16 mouse cellular contexts compared by ENCODE assay signal in genomic region chr19:41191724-41192123, GRCm38 (mm10). TPM values are rescaled to one million over a fixed set of nuclear protein-coding genes. Genes with fewer than 3 reads are reported as not detected.
DNase-seq lines count a peak whose midpoint lies in the region; ATAC-seq and TF ChIP-seq lines count a peak whose summit lies in the region.
"Had no signal": no experiment of that assay in that cellular context is flagged by ENCODE, and none has a peak within 500 bp of the region (broad histone marks: within the 10 kb centered on the region; RNA-seq: fewer than 3 reads in every experiment).

No protein-coding gene starts in this region.

- peak; percentile 59 for DNase-seq in kidney, postnatal 0 days (ENCODE audit: low spot score)
- no peak for DNase-seq in kidney, postnatal 36 days
- no peak for DNase-seq in stomach, postnatal 0 days (ENCODE audit: low spot score)
- peak; percentile 23 for DNase-seq in embryo, embryonic 9.5 days (ENCODE audit: extremely low spot score)
- no peak for DNase-seq in left cerebral cortex, postnatal 36 days (ENCODE audit: low spot score in 2 of 2)
- DNase-seq in ovary, adult 18-20 months (ENCODE audit: low spot score), result no peak
- DNase-seq: cerebellum, adult 11-12 months; kidney, postnatal 25 days; left cerebral cortex, postnatal 4 days; lung, postnatal 36 days had no signal

- H3K9me3 ChIP-seq in kidney, postnatal 0 days (replicated peaks; ENCODE audit: low read length), result no peaks in the 10 kb centered on the region
- no peaks in the 10 kb centered on the region for H3K9me3 ChIP-seq in stomach, embryonic 14.5 days (ENCODE audit: control insufficient read depth, low read depth, low read length)
- no peaks in the 10 kb centered on the region for H3K9me3 ChIP-seq in stomach, postnatal 0 days (ENCODE audit: control insufficient read depth, low read length)
- H3K9me3 ChIP-seq: embryonic facial prominence, embryonic 13.5 days; G1E; heart, embryonic 15.5 days had no signal

- no peak overlapping the region for H3K27ac ChIP-seq in kidney, postnatal 0 days
- H3K27ac ChIP-seq in stomach, embryonic 14.5 days (ENCODE audit: low read length), result no peak overlapping the region
- no peak overlapping the region for H3K27ac ChIP-seq in stomach, postnatal 0 days (replicated peaks)
- H3K27ac ChIP-seq: embryonic facial prominence, embryonic 13.5 days; heart, embryonic 15.5 days had no signal

- no peak for TF ChIP-seq POLR2A in myocyte (IDR thresholded peaks at IDR 0.05; ENCODE audit: insufficient read length, low read depth)

- H3K4me2 ChIP-seq in kidney, postnatal 0 days (ENCODE audit: low read length), result no peak overlapping the region
- no peak overlapping the region for H3K4me2 ChIP-seq in stomach, embryonic 14.5 days (replicated peaks; ENCODE audit: low read depth, low read length)
- no peak overlapping the region for H3K4me2 ChIP-seq in stomach, postnatal 0 days (replicated peaks; ENCODE audit: low read depth)
- H3K4me2 ChIP-seq in myocyte (ENCODE audit: low read depth), result no peak overlapping the region
- H3K4me2 ChIP-seq: embryonic facial prominence, embryonic 13.5 days; heart, embryonic 15.5 days had no signal

- no peak overlapping the region for H3ac ChIP-seq in myocyte (ENCODE audit: control insufficient read depth, insufficient read length)

- H3K4me3 ChIP-seq in kidney, postnatal 0 days (replicated peaks; ENCODE audit: low read depth, low read length), result no peak overlapping the region
- no peak overlapping the region for H3K4me3 ChIP-seq in stomach, embryonic 14.5 days (ENCODE audit: low read depth, low read length)
- H3K4me3 ChIP-seq in stomach, postnatal 0 days (ENCODE audit: low read depth, low read length), result no peak overlapping the region
- H3K4me3 ChIP-seq in myocyte, result no peak overlapping the region
- H3K4me3 ChIP-seq: embryonic facial prominence, embryonic 13.5 days; heart, embryonic 15.5 days had no signal

- peaks cover 6% of the 10 kb centered on the region; the same call in 1 of the 2 replicates for H3K4me1 ChIP-seq in kidney, postnatal 0 days (replicated peaks; ENCODE audit: insufficient read depth, low read length)
- H3K4me1 ChIP-seq in stomach, embryonic 14.5 days (ENCODE audit: control insufficient read depth, insufficient read depth, low read length), result no peaks in the 10 kb centered on the region
- H3K4me1 ChIP-seq in stomach, postnatal 0 days (replicated peaks; ENCODE audit: control insufficient read depth, insufficient read depth), result no peaks in the 10 kb centered on the region
- H3K4me1 ChIP-seq: embryonic facial prominence, embryonic 13.5 days; heart, embryonic 15.5 days had no signal

- ATAC-seq in kidney, postnatal 0 days (replicated peaks; ENCODE audit: low FRiP score, low read depth), result no peak; the same call in 1 of the 2 replicates
- ATAC-seq in stomach, embryonic 14.5 days (ENCODE audit: insufficient number of reproducible peaks, insufficient read depth, low FRiP score, low read depth), result 0 out of 2 replicates have a peak, but pooled peaks have one; percentile 14
- no peak for ATAC-seq in stomach, postnatal 0 days (ENCODE audit: low FRiP score, low TSS enrichment)

- H3K9ac ChIP-seq in kidney, postnatal 0 days (ENCODE audit: low read depth, low read length), result no peak overlapping the region
- no peak overlapping the region for H3K9ac ChIP-seq in stomach, embryonic 14.5 days (replicated peaks; ENCODE audit: low read depth, low read length)
- no peak overlapping the region for H3K9ac ChIP-seq in stomach, postnatal 0 days (ENCODE audit: low read length)
- H3K9ac ChIP-seq: embryonic facial prominence, embryonic 13.5 days; heart, embryonic 15.5 days had no signal

- H3K27me3 ChIP-seq in kidney, postnatal 0 days (ENCODE audit: insufficient read depth, low read length), result no peaks in the 10 kb centered on the region
- H3K27me3 ChIP-seq in stomach, embryonic 14.5 days (ENCODE audit: control insufficient read depth, insufficient read depth, low read length), result no peaks in the 10 kb centered on the region
- no peaks in the 10 kb centered on the region for H3K27me3 ChIP-seq in stomach, postnatal 0 days (ENCODE audit: control insufficient read depth, insufficient read depth, low read length)
- peaks cover 40% of the 10 kb centered on the region for H3K27me3 ChIP-seq in myocyte (ENCODE audit: control insufficient read depth, insufficient read depth, insufficient read length)
- H3K27me3 ChIP-seq: embryonic facial prominence, embryonic 13.5 days; heart, embryonic 15.5 days had no signal

- TF ChIP-seq EP300 in stomach, postnatal 0 days (optimal IDR thresholded peaks at IDR 0.05), result no peak

- TF ChIP-seq CTCF in kidney, postnatal 0 days (IDR thresholded peaks at IDR 0.05; ENCODE audit: low read depth), result no peak
- no peak for TF ChIP-seq CTCF in stomach, postnatal 0 days (IDR thresholded peaks at IDR 0.05; ENCODE audit: low read depth)

- intact Hi-C loops in left cerebral cortex, postnatal 36 days (cut with DNase I), result no loop called here

- no peaks in the 10 kb centered on the region for H3K79me2 ChIP-seq in myocyte (ENCODE audit: control insufficient read depth, insufficient read depth)

- H3K36me3 ChIP-seq in kidney, postnatal 0 days (ENCODE audit: insufficient read depth, low read length), result no peaks in the 10 kb centered on the region
- no peaks in the 10 kb centered on the region for H3K36me3 ChIP-seq in stomach, embryonic 14.5 days (ENCODE audit: control insufficient read depth, insufficient read depth, low read length)
- no peaks in the 10 kb centered on the region for H3K36me3 ChIP-seq in stomach, postnatal 0 days (ENCODE audit: control insufficient read depth, insufficient read depth, low read length)
- no peaks in the 10 kb centered on the region for H3K36me3 ChIP-seq in myocyte (ENCODE audit: control insufficient read depth, insufficient read depth)
- H3K36me3 ChIP-seq: embryonic facial prominence, embryonic 13.5 days; G1E; heart, embryonic 15.5 days had no signal

- 82% methylated on average over 9 of the region's 9 CpGs for WGBS in kidney, postnatal 0 days
- WGBS in stomach, embryonic 14.5 days, result 77% methylated on average over 9 of the region's 9 CpGs
- WGBS in stomach, postnatal 0 days, result 82% methylated on average over 9 of the region's 9 CpGs

TF ChIP-seq in myocyte, 11 proteins besides CTCF, POLR2A, EP300 and RAD21:
- no peak for TF ChIP-seq TCF3 (IDR thresholded peaks at IDR 0.05; ENCODE audit: insufficient read length, low read depth)
- TF ChIP-seq REST (IDR thresholded peaks at IDR 0.05; ENCODE audit: insufficient read depth, insufficient read length), result peak; percentile 72

RNA-seq across cellular contexts. Expression of gene Tll2, which starts 14.9 kb away (rescaled TPM):
- not detected in 2 replicates for polyA plus RNA-seq in kidney, postnatal 0 days (2015; fragmentation: Nextera tagmentation; extraction: Ambion mirVana)
- polyA plus RNA-seq in stomach, embryonic 14.5 days (2014; fragmentation: Nextera tagmentation; extraction: Ambion mirVana), result 0.14 and 0.25 TPM in 2 replicates
- polyA plus RNA-seq in stomach, postnatal 0 days (2015; fragmentation: Nextera tagmentation; extraction: Ambion mirVana), result 0.06 and 0.27 TPM in 2 replicates
- polyA plus RNA-seq in myocyte (2012; fragmentation: generic; extraction: Trizol), result not detected
- total RNA-seq in left cerebral cortex, postnatal 36 days (2021), result 1 to 10 TPM; 1.1 TPM
- total RNA-seq: G1E had no signal
- polyA plus RNA-seq: G1E; small intestine, adult 2 months had no signal

Comparison
In these comparisons a context has a peak if more than half of its experiments do, and no peak if none do; other contexts are left out.
1. DNase-seq: peak in kidney, postnatal 0 days (single experiment) and embryo, embryonic 9.5 days (single experiment); none in kidney, postnatal 36 days (0 of 2), stomach, postnatal 0 days (single experiment), left cerebral cortex, postnatal 36 days (0 of 2) and ovary, adult 18-20 months (single experiment).